ENCODE assay signal across 8 mouse cellular contexts in the genomic region with DNA sequence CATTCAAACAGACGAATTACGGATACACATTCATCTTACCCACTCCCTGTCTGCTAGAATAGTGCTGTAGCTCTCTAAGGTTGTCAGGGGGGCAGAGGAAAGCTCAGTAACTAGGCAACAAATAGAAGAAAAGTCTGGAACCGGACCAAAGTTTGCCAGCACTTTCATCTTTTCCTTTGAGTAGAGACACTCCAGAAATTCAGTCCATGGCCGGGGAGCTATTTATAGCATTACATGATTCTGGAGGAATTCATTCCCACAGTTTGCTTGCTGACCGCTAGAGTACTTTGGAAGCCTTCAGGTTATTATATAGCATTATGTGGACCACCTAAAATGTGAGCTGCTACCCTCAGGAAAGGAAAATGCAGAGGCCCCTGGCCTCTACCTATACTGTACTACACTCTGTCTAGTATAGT. TPM values are rescaled to one million over a fixed set of nuclear protein-coding genes. Genes with fewer than 3 reads are reported as not detected.
DNase-seq lines count a peak whose midpoint lies in the region; ATAC-seq lines count a peak whose summit lies in the region.

No protein-coding gene starts in this region.

- peak; percentile 83 for ATAC-seq in lung, embryonic 15.5 days (ENCODE audit: borderline replicate concordance, extremely low read depth, low FRiP score, low TSS enrichment)
- no peak for ATAC-seq in intestine, embryonic 14.5 days (replicated peaks; ENCODE audit: low FRiP score, low TSS enrichment, low read depth)
- peak; percentile 48; the same call in 1 of the 2 replicates for ATAC-seq in stomach, embryonic 15.5 days (ENCODE audit: insufficient read depth, low FRiP score, low read depth)
- no peak for ATAC-seq in erythroblast, adult 5-6 weeks (replicated peaks; ENCODE audit: low FRiP score, poor library complexity, severe bottlenecking)

- no peak overlapping the region for H3K9ac ChIP-seq in lung, embryonic 15.5 days
- no peak overlapping the region for H3K9ac ChIP-seq in intestine, embryonic 14.5 days (ENCODE audit: low read length)
- no peak overlapping the region for H3K9ac ChIP-seq in stomach, embryonic 15.5 days

- 20% methylated on average over 5 of the region's 5 CpGs for WGBS in lung, embryonic 15.5 days
- WGBS in intestine, embryonic 14.5 days = 37% methylated on average over 5 of the region's 5 CpGs
- WGBS in stomach, embryonic 15.5 days = 39% methylated on average over 5 of the region's 5 CpGs

- peaks cover 47% of the 10 kb centered on the region for H3K4me1 ChIP-seq in lung, embryonic 15.5 days
- H3K4me1 ChIP-seq in intestine, embryonic 14.5 days (replicated peaks; ENCODE audit: control insufficient read depth, insufficient read depth, low read length) = peaks cover 27% of the 10 kb centered on the region
- peaks cover 9% of the 10 kb centered on the region; the same call in 1 of the 2 replicates for H3K4me1 ChIP-seq in stomach, embryonic 15.5 days

- peak overlapping the region; percentile 24; the same call in 1 of the 2 replicates for H3K4me2 ChIP-seq in lung, embryonic 15.5 days
- H3K4me2 ChIP-seq in intestine, embryonic 14.5 days (ENCODE audit: low read length) = no peak overlapping the region
- H3K4me2 ChIP-seq in stomach, embryonic 15.5 days = no peak overlapping the region

- no peaks in the 10 kb centered on the region for H3K9me3 ChIP-seq in lung, embryonic 15.5 days
- H3K9me3 ChIP-seq in intestine, embryonic 14.5 days (ENCODE audit: control insufficient read depth, low read length) = no peaks in the 10 kb centered on the region
- no peaks in the 10 kb centered on the region for H3K9me3 ChIP-seq in stomach, embryonic 15.5 days

- H3K27me3 ChIP-seq in lung, embryonic 15.5 days = no peaks in the 10 kb centered on the region
- H3K27me3 ChIP-seq in intestine, embryonic 14.5 days (replicated peaks; ENCODE audit: control insufficient read depth, insufficient read depth, low read length) = no peaks in the 10 kb centered on the region
- no peaks in the 10 kb centered on the region for H3K27me3 ChIP-seq in stomach, embryonic 15.5 days (replicated peaks)

- peak overlapping the region; percentile 75 for H3K27ac ChIP-seq in lung, embryonic 15.5 days
- H3K27ac ChIP-seq in intestine, embryonic 14.5 days (ENCODE audit: low read depth) = peak overlapping the region; percentile 36; the same call in 1 of the 2 replicates
- no peak overlapping the region for H3K27ac ChIP-seq in stomach, embryonic 15.5 days

- H3K36me3 ChIP-seq in lung, embryonic 15.5 days = no peaks in the 10 kb centered on the region
- H3K36me3 ChIP-seq in intestine, embryonic 14.5 days (ENCODE audit: control insufficient read depth, insufficient read depth, low read length) = no peaks in the 10 kb centered on the region
- no peaks in the 10 kb centered on the region for H3K36me3 ChIP-seq in stomach, embryonic 15.5 days

- H3K4me3 ChIP-seq in lung, embryonic 15.5 days = no peak overlapping the region
- no peak overlapping the region for H3K4me3 ChIP-seq in intestine, embryonic 14.5 days (ENCODE audit: low read depth, low read length)
- no peak overlapping the region for H3K4me3 ChIP-seq in stomach, embryonic 15.5 days (replicated peaks)

- peak; percentile 52 for DNase-seq in adrenal gland, postnatal 10 days
- no peak for DNase-seq in adrenal gland, postnatal 4 days (ENCODE audit: low spot score in 2 of 2)
- DNase-seq in lung, postnatal 4 days = no peak
- DNase-seq in intestine, embryonic 14.5 days (ENCODE audit: low spot score) = peak; percentile 52
- DNase-seq in layer of hippocampus, adult 11-12 months (ENCODE audit: low spot score) = no peak

RNA-seq across cellular contexts. Expression of a gene that starts 43.0 kb away (rescaled TPM):
- total RNA-seq in adrenal gland, postnatal 10 days (2021) = 10 to 100 TPM; 65.2 to 73.8 TPM
- total RNA-seq in adrenal gland, postnatal 4 days (2021) = 100 to 1,000 TPM in 1 of 2 experiments, 10 to 100 TPM in 1; 99.4 to 100 TPM
- 35.1 and 39.0 TPM in 2 replicates for polyA plus RNA-seq in lung, embryonic 15.5 days (2015; fragmentation: Nextera tagmentation; extraction: Ambion mirVana)
- 45.8 and 47.0 TPM in 2 replicates for polyA plus RNA-seq in intestine, embryonic 14.5 days (2014; fragmentation: Nextera tagmentation; extraction: Ambion mirVana)
- polyA plus RNA-seq in stomach, embryonic 15.5 days (2015; fragmentation: Nextera tagmentation; extraction: Ambion mirVana) = 37.7 and 39.4 TPM in 2 replicates
- 1.9 and 11.1 TPM in 2 replicates for total RNA-seq in erythroblast, adult 5-6 weeks (2015; ENCODE audit: low replicate concordance)
- total RNA-seq in erythroblast, adult 5-6 weeks (2017; ENCODE audit: low replicate concordance) = 5.6 and 11.7 TPM in 2 replicates

Comparison
In these comparisons a context has a peak if more than half of its experiments do, and no peak if none do; other contexts are left out.
1. DNase-seq: peak in adrenal gland, postnatal 10 days (single experiment) and intestine, embryonic 14.5 days (single experiment); none in adrenal gland, postnatal 4 days (0 of 2), lung, postnatal 4 days (0 of 2) and layer of hippocampus, adult 11-12 months (single experiment).
2. ATAC-seq: peak in lung, embryonic 15.5 days (single experiment) and stomach, embryonic 15.5 days (single experiment); none in intestine, embryonic 14.5 days (single experiment) and erythroblast, adult 5-6 weeks (single experiment).
3. RNA of a gene that starts 43.0 kb away (total RNA-seq): 99.4 to 100 TPM in adrenal gland, postnatal 4 days and 65.2 to 73.8 TPM in adrenal gland, postnatal 10 days; 1.9 to 11.7 TPM in erythroblast, adult 5-6 weeks; every median in the first group is over 4 times any median in the second.